Mouse (Mus musculus): ENCODE measurements around the gene Ninj2. TPM values are rescaled to one million over a fixed set of nuclear protein-coding genes. Genes with fewer than 3 reads are reported as not detected.

Gene Ninj2
- polyA plus RNA-seq, 1 experiment from 2014 or later = not detected

GRCm38 (mm10) chr6:120101221-120101620 is 8.1 kb downstream of the Ninj2 start:
- no peaks in the 10 kb centered on the region for H3K9me3 ChIP-seq (ENCODE audit: control insufficient read depth, low read depth, low read length)
- no peak overlapping the region for H3K4me3 ChIP-seq (ENCODE audit: low read depth, low read length)
- no peak overlapping the region for H3K9ac ChIP-seq (replicated peaks; ENCODE audit: low read depth, low read length)
- no peak for ATAC-seq (ENCODE audit: insufficient number of reproducible peaks, insufficient read depth, low FRiP score, low read depth)
- H3K27me3 ChIP-seq (ENCODE audit: control insufficient read depth, insufficient read depth, low read length) = no peaks in the 10 kb centered on the region
- H3K4me1 ChIP-seq (ENCODE audit: control insufficient read depth, insufficient read depth, low read length) = no peaks in the 10 kb centered on the region
- no peak overlapping the region for H3K27ac ChIP-seq (ENCODE audit: low read length)
- WGBS = 85% methylated on average over 12 of the region's 12 CpGs
- H3K4me2 ChIP-seq (replicated peaks; ENCODE audit: low read depth, low read length) = no peak overlapping the region
- H3K36me3 ChIP-seq (ENCODE audit: control insufficient read depth, insufficient read depth, low read length) = no peaks in the 10 kb centered on the region

- Histone ChIP-seq H3K27ac (ENCODE audit: low read length) (no peak overlapping the region), H3K4me1 (ENCODE audit: control insufficient read depth, insufficient read depth, low read length) (no peaks in the 10 kb centered on the region), H3K4me2 (replicated peaks; ENCODE audit: low read depth, low read length) (no peak overlapping the region), H3K27me3 (ENCODE audit: control insufficient read depth, insufficient read depth, low read length) (no peaks in the 10 kb centered on the region), H3K4me3 (ENCODE audit: low read depth, low read length) (no peak overlapping the region), H3K36me3 (ENCODE audit: control insufficient read depth, insufficient read depth, low read length) (no peaks in the 10 kb centered on the region), H3K9ac (replicated peaks; ENCODE audit: low read depth, low read length) (no peak overlapping the region), H3K9me3 (ENCODE audit: control insufficient read depth, low read depth, low read length) (no peaks in the 10 kb centered on the region)
- WGBS = 84% methylated on average over 6 of the region's 6 CpGs
- ATAC-seq (ENCODE audit: insufficient number of reproducible peaks, insufficient read depth, low FRiP score, low read depth) = no peak
Measured at GRCm38 (mm10) chr6:120101996-120102395, 8.8 kb downstream of the Ninj2 start.

- Histone ChIP-seq H3K9me3 (ENCODE audit: control insufficient read depth, low read depth, low read length) (no peaks in the 10 kb centered on the region), H3K27ac (ENCODE audit: low read length) (no peak overlapping the region), H3K4me2 (replicated peaks; ENCODE audit: low read depth, low read length) (no peak overlapping the region), H3K36me3 (ENCODE audit: control insufficient read depth, insufficient read depth, low read length) (no peaks in the 10 kb centered on the region), H3K27me3 (ENCODE audit: control insufficient read depth, insufficient read depth, low read length) (no peaks in the 10 kb centered on the region), H3K4me3 (ENCODE audit: low read depth, low read length) (no peak overlapping the region), H3K9ac (replicated peaks; ENCODE audit: low read depth, low read length) (no peak overlapping the region), H3K4me1 (ENCODE audit: control insufficient read depth, insufficient read depth, low read length) (no peaks in the 10 kb centered on the region)
- WGBS = 7% methylated on average over 1 of the region's 1 CpGs
- no peak for ATAC-seq (ENCODE audit: insufficient number of reproducible peaks, insufficient read depth, low FRiP score, low read depth)
Measured at GRCm38 (mm10) chr6:120103104-120103503, 10.0 kb downstream of the Ninj2 start.

GRCm38 (mm10) chr6:120105055-120105454 is 11.9 kb downstream of the Ninj2 start:
- Histone ChIP-seq H3K4me3 (ENCODE audit: low read depth, low read length) (no peak overlapping the region), H3K36me3 (ENCODE audit: control insufficient read depth, insufficient read depth, low read length) (no peaks in the 10 kb centered on the region), H3K9me3 (ENCODE audit: control insufficient read depth, low read depth, low read length) (no peaks in the 10 kb centered on the region), H3K27me3 (ENCODE audit: control insufficient read depth, insufficient read depth, low read length) (no peaks in the 10 kb centered on the region), H3K4me2 (replicated peaks; ENCODE audit: low read depth, low read length) (no peak overlapping the region), H3K4me1 (ENCODE audit: control insufficient read depth, insufficient read depth, low read length) (no peaks in the 10 kb centered on the region), H3K27ac (ENCODE audit: low read length) (no peak overlapping the region), H3K9ac (replicated peaks; ENCODE audit: low read depth, low read length) (no peak overlapping the region)
- no peak for ATAC-seq (ENCODE audit: insufficient number of reproducible peaks, insufficient read depth, low FRiP score, low read depth)

GRCm38 (mm10) chr6:120107586-120107985 is 14.4 kb downstream of the Ninj2 start:
- Histone ChIP-seq H3K36me3 (ENCODE audit: control insufficient read depth, insufficient read depth, low read length) (no peaks in the 10 kb centered on the region), H3K9me3 (ENCODE audit: control insufficient read depth, low read depth, low read length) (no peaks in the 10 kb centered on the region), H3K9ac (replicated peaks; ENCODE audit: low read depth, low read length) (no peak overlapping the region), H3K4me2 (replicated peaks; ENCODE audit: low read depth, low read length) (no peak overlapping the region), H3K4me3 (ENCODE audit: low read depth, low read length) (no peak overlapping the region), H3K4me1 (ENCODE audit: control insufficient read depth, insufficient read depth, low read length) (0 out of 2 replicates have a peak, but pooled peaks cover 5% of the 10 kb centered on the region), H3K27me3 (ENCODE audit: control insufficient read depth, insufficient read depth, low read length) (no peaks in the 10 kb centered on the region), H3K27ac (ENCODE audit: low read length) (no peak overlapping the region)
- WGBS = 62% methylated on average over 5 of the region's 5 CpGs
- ATAC-seq (ENCODE audit: insufficient number of reproducible peaks, insufficient read depth, low FRiP score, low read depth) = no peak

GRCm38 (mm10) chr6:120108061-120108460 is 14.9 kb downstream of the Ninj2 start:
- ATAC-seq (ENCODE audit: insufficient number of reproducible peaks, insufficient read depth, low FRiP score, low read depth) = no peak
- no peak overlapping the region for H3K9ac ChIP-seq (replicated peaks; ENCODE audit: low read depth, low read length)
- no peak overlapping the region for H3K4me3 ChIP-seq (ENCODE audit: low read depth, low read length)
- no peaks in the 10 kb centered on the region for H3K36me3 ChIP-seq (ENCODE audit: control insufficient read depth, insufficient read depth, low read length)
- H3K9me3 ChIP-seq (ENCODE audit: control insufficient read depth, low read depth, low read length) = no peaks in the 10 kb centered on the region
- 0 out of 2 replicates have a peak, but pooled peaks cover 5% of the 10 kb centered on the region for H3K4me1 ChIP-seq (ENCODE audit: control insufficient read depth, insufficient read depth, low read length)
- WGBS = 46% methylated on average over 6 of the region's 6 CpGs
- no peak overlapping the region for H3K4me2 ChIP-seq (replicated peaks; ENCODE audit: low read depth, low read length)
- H3K27ac ChIP-seq (ENCODE audit: low read length) = no peak overlapping the region
- no peaks in the 10 kb centered on the region for H3K27me3 ChIP-seq (ENCODE audit: control insufficient read depth, insufficient read depth, low read length)

- Histone ChIP-seq H3K9ac (replicated peaks; ENCODE audit: low read depth, low read length) (no peak overlapping the region), H3K4me3 (ENCODE audit: low read depth, low read length) (no peak overlapping the region), H3K4me2 (replicated peaks; ENCODE audit: low read depth, low read length) (no peak overlapping the region), H3K9me3 (ENCODE audit: control insufficient read depth, low read depth, low read length) (no peaks in the 10 kb centered on the region), H3K27me3 (ENCODE audit: control insufficient read depth, insufficient read depth, low read length) (no peaks in the 10 kb centered on the region), H3K4me1 (ENCODE audit: control insufficient read depth, insufficient read depth, low read length) (0 out of 2 replicates have a peak, but pooled peaks cover 5% of the 10 kb centered on the region), H3K36me3 (ENCODE audit: control insufficient read depth, insufficient read depth, low read length) (no peaks in the 10 kb centered on the region), H3K27ac (ENCODE audit: low read length) (0 out of 2 replicates have a peak overlapping the region, but pooled peaks have one; percentile 21)
- no peak for ATAC-seq (ENCODE audit: insufficient number of reproducible peaks, insufficient read depth, low FRiP score, low read depth)
- 18% methylated on average over 7 of the region's 7 CpGs for WGBS
Measured at GRCm38 (mm10) chr6:120109173-120109572, 16.0 kb downstream of the Ninj2 start.

- H3K27me3 ChIP-seq (ENCODE audit: control insufficient read depth, insufficient read depth, low read length) = no peaks in the 10 kb centered on the region
- no peak overlapping the region for H3K27ac ChIP-seq (ENCODE audit: low read length)
- no peak overlapping the region for H3K4me2 ChIP-seq (replicated peaks; ENCODE audit: low read depth, low read length)
- H3K4me3 ChIP-seq (ENCODE audit: low read depth, low read length) = no peak overlapping the region
- WGBS = 80% methylated on average over 5 of the region's 5 CpGs
- H3K9ac ChIP-seq (replicated peaks; ENCODE audit: low read depth, low read length) = no peak overlapping the region
- H3K36me3 ChIP-seq (ENCODE audit: control insufficient read depth, insufficient read depth, low read length) = no peaks in the 10 kb centered on the region
- no peak for ATAC-seq (ENCODE audit: insufficient number of reproducible peaks, insufficient read depth, low FRiP score, low read depth)
- H3K9me3 ChIP-seq (ENCODE audit: control insufficient read depth, low read depth, low read length) = no peaks in the 10 kb centered on the region
- 0 out of 2 replicates have a peak, but pooled peaks cover 5% of the 10 kb centered on the region for H3K4me1 ChIP-seq (ENCODE audit: control insufficient read depth, insufficient read depth, low read length)
Measured at GRCm38 (mm10) chr6:120109932-120110331, 16.8 kb downstream of the Ninj2 start.

GRCm38 (mm10) chr6:120110738-120111409 is 17.7 kb downstream of the Ninj2 start:
- Histone ChIP-seq H3K4me1 (ENCODE audit: control insufficient read depth, insufficient read depth, low read length) (0 out of 2 replicates have a peak, but pooled peaks cover 5% of the 10 kb centered on the region), H3K27ac (ENCODE audit: low read length) (no peak overlapping the region), H3K9me3 (ENCODE audit: control insufficient read depth, low read depth, low read length) (no peaks in the 10 kb centered on the region), H3K4me2 (replicated peaks; ENCODE audit: low read depth, low read length) (no peak overlapping the region), H3K36me3 (ENCODE audit: control insufficient read depth, insufficient read depth, low read length) (no peaks in the 10 kb centered on the region), H3K4me3 (ENCODE audit: low read depth, low read length) (no peak overlapping the region), H3K27me3 (ENCODE audit: control insufficient read depth, insufficient read depth, low read length) (no peaks in the 10 kb centered on the region), H3K9ac (replicated peaks; ENCODE audit: low read depth, low read length) (no peak overlapping the region)
- 78% methylated on average over 7 of the region's 7 CpGs for WGBS
- ATAC-seq (ENCODE audit: insufficient number of reproducible peaks, insufficient read depth, low FRiP score, low read depth) = no peak

Measured in stomach, embryonic 14.5 days (tissue).